8 mouse cellular contexts compared by ENCODE assay signal in genomic region chr6:82714243-82714642, GRCm38 (mm10). TPM values are rescaled to one million over a fixed set of nuclear protein-coding genes. Genes with fewer than 3 reads are reported as not detected.
DNase-seq lines count a peak whose midpoint lies in the region; ATAC-seq lines count a peak whose summit lies in the region.

No protein-coding gene starts in this region.

- H3K36me3 ChIP-seq in hindbrain, embryonic 13.5 days, result no peaks in the 10 kb centered on the region

- H3K9ac ChIP-seq in hindbrain, embryonic 13.5 days, result no peak overlapping the region

- peak; percentile 91 for DNase-seq in R1 (ENCODE audit: low read depth, low spot score)
- DNase-seq in cerebellum, adult 9-10 months, result peak; percentile 67
- peak; percentile 48 to 66 for DNase-seq in frontal cortex, postnatal 10 days (ENCODE audit: low spot score in 2 of 2)
- peak; percentile 74 to 83 for DNase-seq in layer of hippocampus, postnatal 14 days (ENCODE audit: low spot score in 2 of 2)
- DNase-seq in lung, postnatal 4 days, result peak; percentile 82 to 86
- DNase-seq in retina, postnatal 7 days (ENCODE audit: low read depth, low spot score), result peak; percentile 43
- peak; percentile 87 for DNase-seq in thymus, postnatal 4 days

- H3K27ac ChIP-seq in hindbrain, embryonic 13.5 days, result no peak overlapping the region

- ATAC-seq in hindbrain, embryonic 13.5 days (ENCODE audit: low FRiP score), result 0 out of 2 replicates have a peak, but pooled peaks have one; percentile 32

- WGBS in hindbrain, embryonic 13.5 days, result 19% methylated on average over 3 of the region's 3 CpGs

- no peak overlapping the region for H3K4me3 ChIP-seq in hindbrain, embryonic 13.5 days

- H3K27me3 ChIP-seq in hindbrain, embryonic 13.5 days, result no peaks in the 10 kb centered on the region

- H3K9me3 ChIP-seq in hindbrain, embryonic 13.5 days, result no peaks in the 10 kb centered on the region

- H3K4me1 ChIP-seq in hindbrain, embryonic 13.5 days (replicated peaks), result 0 out of 2 replicates have a peak, but pooled peaks cover 2% of the 10 kb centered on the region

- H3K4me2 ChIP-seq in hindbrain, embryonic 13.5 days, result no peak overlapping the region

RNA-seq across cellular contexts. Expression of gene Pole4, which starts 9.1 kb away (rescaled TPM):
- polyA plus RNA-seq in hindbrain, embryonic 13.5 days (2015; fragmentation: Nextera tagmentation; extraction: Ambion mirVana), result 103 and 104 TPM in 2 replicates
- 10 to 100 TPM; 36.4 to 41.4 TPM for total RNA-seq in layer of hippocampus, postnatal 14 days (2021)
